Mouse (Mus musculus) liver, adult 2 months (tissue): ENCODE results near the gene Srbd1.

Source experiments
- CTCF ChIP-seq: fragments of 200-500 bp; IDR thresholded peaks from 2 replicates; pipeline ENCODE4 v1.5.1; 2011; ENCODE audit warnings: low read depth, low read length, control low read depth
- POLR2A ChIP-seq: fragments of 200-500 bp; IDR thresholded peaks from 2 replicates; pipeline ENCODE4 v1.6.1; 2011; ENCODE audit warnings: low read length, control low read depth; ENCODE audit not compliant: insufficient read depth; ENCODE audit errors: extremely low read depth

DNA sequence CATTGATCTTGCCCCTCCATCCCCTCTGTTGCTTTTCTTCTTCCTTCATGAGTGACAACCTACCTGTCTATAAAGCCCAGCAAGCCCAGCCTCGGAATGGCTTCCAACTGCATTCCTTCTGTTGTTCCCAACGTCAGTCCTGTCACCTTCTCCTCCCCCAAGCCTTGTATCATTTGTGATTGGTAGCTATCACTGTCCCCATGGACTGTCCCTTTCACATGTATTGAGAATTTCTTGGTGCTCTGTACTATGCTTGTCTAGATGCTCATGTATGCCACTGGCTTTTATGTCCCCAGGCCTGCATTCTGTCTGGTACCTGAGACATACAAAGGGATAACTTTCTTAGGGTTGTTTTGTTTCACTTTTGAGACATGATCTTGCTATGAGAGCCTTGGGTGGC lies 193.2 kb downstream of the Srbd1 start:
- no peak for TF ChIP-seq POLR2A
- TF ChIP-seq CTCF: no peak
